Mouse (Mus musculus) kidney, adult 11 months (tissue): ENCODE data around the gene Adamts1.

Source experiments
- DNase-seq: peaks from one replicate; pipeline ENCODE4 v3.0.0; 2022

Adamts1 gene

GRCm38 (mm10) chr16:85762052-85762665 lies 40.8 kb downstream of the Adamts1 start:
- DNase-seq, result no peak

GRCm38 (mm10) chr16:85760961-85761580 lies 41.8 kb downstream of the Adamts1 start:
- no peak for DNase-seq

GRCm38 (mm10) chr16:85756101-85756819 lies 46.7 kb downstream of the Adamts1 start:
- DNase-seq, result peak; percentile 52

- no peak for DNase-seq
Observed at GRCm38 (mm10) chr16:85749335-85749734, 53.6 kb downstream of the Adamts1 start.

- peak; percentile 26 for DNase-seq
Observed at GRCm38 (mm10) chr16:85747589-85748360, 55.1 kb downstream of the Adamts1 start.

- DNase-seq, result no peak
Observed at GRCm38 (mm10) chr16:85746386-85746785, 56.5 kb downstream of the Adamts1 start.
